Mouse (Mus musculus) liver, adult 2 months (tissue): ENCODE measurements around the gene Rnd1. TPM values are rescaled to one million over a fixed set of nuclear protein-coding genes. Genes with fewer than 3 reads are reported as not detected.
A peak's percentile ranks its signal among the peaks of the same experiment; 100 is the strongest.

Experiments
- DNase-seq: peaks from one replicate; pipeline ENCODE4 v3.0.0-alpha.2; 2011; ENCODE audit warnings: low read depth, low spot score; ENCODE audit errors: extremely low read depth
- H3K27ac ChIP-seq: fragments of 200-500 bp; replicated peaks from 2 replicates; pipeline ENCODE4 v1.5.1; 2012; ENCODE audit warnings: low read depth, mild to moderate bottlenecking, control low read depth, inconsistent platforms, low read length; ENCODE audit not compliant: insufficient read depth
- H3K27me3 ChIP-seq: fragments of 200-500 bp; 2 replicates; pipeline ENCODE4 v1.6.1; 2012; ENCODE audit warnings: mild to moderate bottlenecking, moderate library complexity, low read length, inconsistent platforms; ENCODE audit not compliant: control insufficient read depth, insufficient read depth
- H3K36me3 ChIP-seq: fragments of 200-500 bp; 2 replicates; pipeline ENCODE4 v1.6.1; 2012; ENCODE audit warnings: low read length, inconsistent platforms; ENCODE audit not compliant: control insufficient read depth, insufficient read depth
- H3K4me1 ChIP-seq: fragments of 200-500 bp; 2 replicates; pipeline ENCODE4 v1.6.1; 2011; ENCODE audit warnings: low read length; ENCODE audit not compliant: control insufficient read depth, insufficient read depth
- H3K4me3 ChIP-seq: fragments of 200-500 bp; 2 replicates; pipeline ENCODE4 v1.5.1; 2011; ENCODE audit warnings: low read depth, mild to moderate bottlenecking, control low read depth, low read length, moderate library complexity; ENCODE audit not compliant: insufficient read depth
- H3K79me2 ChIP-seq: fragments of 200-500 bp; 2 replicates; pipeline ENCODE4 v1.6.1; 2012; ENCODE audit warnings: inconsistent platforms, mild to moderate bottlenecking, low read length, moderate library complexity; ENCODE audit not compliant: control insufficient read depth, insufficient read depth
- H3K9ac ChIP-seq: fragments of 200-500 bp; 2 replicates; pipeline ENCODE4 v1.6.1; 2012; ENCODE audit warnings: low read depth, mild to moderate bottlenecking, control low read depth, inconsistent platforms, low read length
- CTCF ChIP-seq: fragments of 200-500 bp; IDR thresholded peaks from 2 replicates; pipeline ENCODE4 v1.5.1; 2011; ENCODE audit warnings: low read depth, low read length, control low read depth
- POLR2A ChIP-seq: fragments of 200-500 bp; IDR thresholded peaks from 2 replicates; pipeline ENCODE4 v1.6.1; 2011; ENCODE audit warnings: low read length, control low read depth; ENCODE audit not compliant: insufficient read depth; ENCODE audit errors: extremely low read depth
- WGBS: fragments of 180-500 bp; shearing (Covaris S2); methylation state at CpG from one replicate; pipeline ENCODE4 v1.1.7; 2018; 5-methylcytosine and 5-hydroxymethylcytosine counted together
- polyA plus RNA-seq: library from polyadenylated mRNA; depleted of rRNA; stranded (reverse); fragments of >200 nt; gene quantifications from 2 replicates; pipeline ENCODE4 v1.2.3, GENCODE M21; 2012; rRNA removed
- total RNA-seq: library from RNA; depleted of rRNA; stranded (reverse); fragments of >200 nt; gene quantifications from 2 replicates; pipeline ENCODE4 v1.2.3, GENCODE M21; 2014; rRNA removed

Gene Rnd1
- total RNA-seq, result 20.0 and 23.2 TPM in 2 replicates
- 7.4 and 21.3 TPM in 2 replicates for polyA plus RNA-seq

DNA sequence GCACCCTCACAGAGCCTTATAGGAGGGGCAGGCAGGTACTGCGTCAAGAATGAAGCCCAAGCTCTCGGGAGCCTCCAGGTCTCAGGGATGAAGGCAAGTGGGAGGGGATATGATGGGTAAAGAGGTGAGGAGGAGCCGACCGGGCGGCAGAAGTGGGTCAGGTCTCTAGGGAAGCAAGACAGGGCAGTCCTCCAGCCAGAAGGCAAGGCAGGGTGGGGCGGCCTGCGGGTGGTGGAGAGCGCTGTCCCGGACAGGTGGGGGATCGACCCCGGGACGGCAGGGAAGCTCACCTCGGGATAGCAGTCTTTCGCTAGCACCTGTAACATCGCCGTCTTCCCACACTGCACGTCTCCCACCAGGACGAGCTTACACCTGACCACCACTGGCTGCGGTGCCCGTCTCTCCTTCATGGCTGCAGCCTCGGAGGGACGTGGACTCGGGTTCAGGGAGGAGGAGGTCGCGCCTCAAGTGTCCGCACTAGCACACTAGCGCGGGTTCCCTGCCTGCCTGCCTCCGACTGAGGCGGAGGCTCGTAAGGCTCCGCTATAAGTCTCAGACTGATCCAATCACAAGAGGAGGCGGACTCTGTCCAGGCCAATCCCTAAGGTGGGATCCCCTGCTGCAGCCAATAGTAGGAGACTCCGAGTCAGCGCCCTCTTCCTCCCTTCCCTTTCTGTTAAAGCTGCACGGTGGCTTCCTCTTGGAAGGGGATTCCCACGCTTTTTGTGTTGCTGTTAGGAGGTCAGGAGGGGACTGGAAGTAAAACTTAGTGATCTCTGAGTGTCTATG, at the start of gene Rnd1:
Gene Rnd1, minus strand, starts transcription at position 522 of the 789 bp plus-strand sequence.
- H3K4me3 ChIP-seq, result peak within 1 kb of the TSS; percentile 66
- WGBS, result under 1% methylated on average over 37 of the region's 37 CpGs
- H3K27ac ChIP-seq, result peak within 1 kb of the TSS; percentile 68
- H3K79me2 ChIP-seq, result no peaks in the 10 kb centered on the region; the same call in 1 of the 2 replicates
- H3K27me3 ChIP-seq, result no peaks in the 10 kb centered on the region
- H3K4me1 ChIP-seq, result peaks cover 3% of the 10 kb centered on the region
- H3K36me3 ChIP-seq, result no peaks in the 10 kb centered on the region
- peak within 1 kb of the TSS; percentile 77 for H3K9ac ChIP-seq
- no peak for TF ChIP-seq CTCF
- TF ChIP-seq POLR2A, result peak; percentile 100
- peak; percentile 93 for DNase-seq

DNA sequence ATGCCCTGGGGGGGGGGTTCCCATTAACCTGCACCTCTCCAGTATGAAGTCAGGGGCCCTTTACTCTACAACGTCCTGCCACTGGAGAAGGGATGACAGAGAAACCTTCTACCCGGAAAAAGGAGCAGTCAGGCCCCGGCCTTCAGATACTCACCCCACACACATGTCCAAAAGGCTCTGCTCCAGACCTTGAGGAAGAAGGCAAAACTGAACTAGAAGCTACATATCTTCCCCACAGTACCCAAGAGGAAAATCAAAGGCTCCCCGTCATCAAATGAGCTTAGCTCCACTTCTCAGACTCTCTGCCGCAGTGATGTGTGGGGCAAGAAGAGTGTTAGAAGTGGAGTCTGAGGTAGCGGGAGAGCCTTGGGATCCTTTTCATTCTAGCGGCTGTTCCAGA, 49.5 kb upstream of the Rnd1 start:
- WGBS, result 71% methylated on average over 7 of the region's 7 CpGs
- no peaks in the 10 kb centered on the region for H3K27me3 ChIP-seq
- peaks cover 7% of the 10 kb centered on the region for H3K4me1 ChIP-seq
- no peaks in the 10 kb centered on the region for H3K79me2 ChIP-seq
- peak overlapping the region; percentile 65; the same call in 1 of the 2 replicates for H3K9ac ChIP-seq
- H3K36me3 ChIP-seq, result no peaks in the 10 kb centered on the region
- no peak overlapping the region for H3K4me3 ChIP-seq
- DNase-seq, result no peak
- no peak overlapping the region for H3K27ac ChIP-seq
- TF ChIP-seq CTCF (no peak), POLR2A (no peak)

GRCm38 (mm10) chr15:98726079-98726478, 48.8 kb upstream of the Rnd1 start:
- no peak overlapping the region for H3K27ac ChIP-seq
- H3K4me1 ChIP-seq, result peaks cover 7% of the 10 kb centered on the region
- no peak for DNase-seq
- H3K27me3 ChIP-seq, result no peaks in the 10 kb centered on the region
- no peaks in the 10 kb centered on the region for H3K79me2 ChIP-seq
- H3K4me3 ChIP-seq, result no peak overlapping the region
- no peak for TF ChIP-seq CTCF
- no peaks in the 10 kb centered on the region for H3K36me3 ChIP-seq
- no peak overlapping the region for H3K9ac ChIP-seq
- 85% methylated on average over 4 of the region's 4 CpGs for WGBS

DNA sequence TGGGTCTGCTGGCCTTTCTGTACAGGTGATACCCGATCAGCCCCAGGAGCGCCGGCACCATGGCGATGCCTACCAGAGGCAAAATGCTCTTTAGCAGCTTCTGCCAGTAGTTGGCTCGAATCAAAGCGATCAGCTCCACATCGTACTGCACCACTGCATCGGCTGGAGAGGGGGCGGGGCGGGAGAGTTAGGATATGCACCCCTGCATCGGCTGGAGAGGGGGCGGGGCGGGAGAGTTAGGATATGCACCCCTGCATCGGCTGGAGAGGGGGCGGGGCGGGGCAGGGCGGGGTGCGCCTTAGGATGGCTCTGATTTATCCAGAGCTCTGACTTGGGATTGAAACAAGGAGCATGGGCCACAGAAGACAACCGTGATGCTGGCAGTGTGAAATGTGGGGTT, 47.2 kb upstream of the Rnd1 start:
- Histone ChIP-seq H3K79me2 (no peaks in the 10 kb centered on the region), H3K4me1 (peaks cover 5% of the 10 kb centered on the region; the same call in 1 of the 2 replicates), H3K4me3 (no peak overlapping the region), H3K27me3 (no peaks in the 10 kb centered on the region), H3K9ac (no peak overlapping the region), H3K27ac (no peak overlapping the region), H3K36me3 (no peaks in the 10 kb centered on the region)
- TF ChIP-seq CTCF (no peak), POLR2A (no peak)
- WGBS, result 77% methylated on average over 19 of the region's 19 CpGs
- DNase-seq, result no peak

DNA sequence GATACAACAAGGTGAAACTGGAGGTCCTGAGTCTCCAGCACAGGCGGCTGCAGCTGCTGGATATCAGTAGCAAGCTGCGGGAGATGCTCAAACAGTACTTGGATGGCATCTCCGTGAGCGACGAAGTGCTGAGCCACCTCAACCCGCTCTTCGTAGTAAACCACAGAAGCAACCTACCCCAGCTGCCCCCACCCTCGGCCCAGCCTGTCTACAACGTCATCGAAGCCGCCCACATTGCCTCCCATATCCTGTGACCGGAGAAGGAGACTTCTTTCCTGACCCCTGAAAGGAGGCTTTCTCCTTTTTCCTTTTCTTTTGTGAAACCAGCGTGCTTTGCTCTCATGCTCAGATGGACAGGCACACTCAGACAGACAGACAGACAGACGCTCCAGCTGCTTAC, 45.6 kb upstream of the Rnd1 start:
- no peaks in the 10 kb centered on the region for H3K79me2 ChIP-seq
- H3K27ac ChIP-seq, result no peak overlapping the region
- no peaks in the 10 kb centered on the region for H3K27me3 ChIP-seq
- TF ChIP-seq CTCF (no peak), POLR2A (no peak)
- H3K36me3 ChIP-seq, result no peaks in the 10 kb centered on the region
- H3K9ac ChIP-seq, result no peak overlapping the region
- no peak for DNase-seq
- no peak overlapping the region for H3K4me3 ChIP-seq
- WGBS, result 73% methylated on average over 14 of the region's 14 CpGs
- peaks cover 5% of the 10 kb centered on the region; the same call in 1 of the 2 replicates for H3K4me1 ChIP-seq

- DNase-seq, result no peak
- 89% methylated on average over 8 of the region's 8 CpGs for whole genome bisulfite sequencing
- Histone ChIP-seq H3K9ac (no peak overlapping the region), H3K27me3 (0 out of 2 replicates have a peak, but pooled peaks cover 3% of the 10 kb centered on the region), H3K4me3 (no peak overlapping the region), H3K36me3 (no peaks in the 10 kb centered on the region), H3K79me2 (no peaks in the 10 kb centered on the region), H3K4me1 (peaks cover 5% of the 10 kb centered on the region; the same call in 1 of the 2 replicates), H3K27ac (no peak overlapping the region)
- no peak for TF ChIP-seq POLR2A
- no peak for TF ChIP-seq CTCF
Observed at GRCm38 (mm10) chr15:98722191-98722590, 44.9 kb upstream of the Rnd1 start.
